Mouse (Mus musculus) gastrocnemius, postnatal 25 days (tissue): ENCODE results near the gene Map3k10. TPM values are rescaled to one million over a fixed set of nuclear protein-coding genes. Genes with fewer than 3 reads are reported as not detected.
"Not testable (repeated sequence)": the region's sequence is repeated elsewhere in the genome, so short reads cannot be mapped to it uniquely, and the experiment has no call there.

Experiments
- DNase-seq: peaks from one replicate; pipeline ENCODE4 v3.0.0; 2022
- total RNA-seq, 2 experiments: library from RNA; stranded (reverse); gene quantifications; 1 replicate in 1 of 2; 2 replicates in 1 of 2; pipeline ENCODE4 v1.2.3; 2021

Map3k10 gene
- total RNA-seq, 2 experiments from 2014 or later: 27.7 to 28.1 TPM

GRCm38 (mm10) chr7:27654607-27655276 is 19.7 kb downstream of the Map3k10 start:
- no peak for DNase-seq

DNA sequence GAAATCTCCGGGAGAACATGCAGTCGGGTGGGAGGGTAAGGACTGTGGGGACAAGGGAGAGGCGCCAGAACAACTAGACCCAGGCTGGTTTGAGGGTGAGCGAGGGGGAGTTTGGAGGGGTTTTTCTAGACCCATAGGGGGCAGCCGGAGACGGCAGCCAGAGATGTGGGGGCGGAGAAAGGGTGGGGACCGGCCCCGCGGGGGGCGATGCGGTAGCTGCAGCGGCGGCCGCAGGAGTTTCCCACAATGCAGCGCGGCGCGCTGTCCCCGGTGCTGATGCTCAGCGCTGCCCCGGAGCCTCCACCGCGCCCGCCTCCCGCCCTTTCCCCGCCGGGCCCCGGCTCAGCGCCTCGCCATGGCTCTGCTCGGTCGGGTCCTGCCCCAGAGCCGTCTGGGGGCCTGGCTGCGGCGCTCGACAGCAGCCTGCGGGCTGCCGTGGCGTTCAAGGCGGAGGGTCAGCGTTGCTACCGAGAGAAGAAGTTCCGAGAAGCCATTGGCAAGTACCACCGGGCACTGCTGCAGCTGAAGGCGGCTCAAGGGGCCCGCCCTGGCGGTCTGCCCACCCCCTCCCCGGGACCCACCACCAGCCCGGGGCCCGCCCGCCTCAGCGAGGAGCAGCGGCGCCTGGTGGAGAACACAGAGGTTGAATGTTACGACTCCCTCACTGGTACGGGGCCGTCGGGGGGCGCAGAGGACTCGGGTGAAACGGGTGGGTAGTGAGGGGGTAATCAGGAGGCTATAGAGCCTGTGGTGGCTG is 20.5 kb downstream of the Map3k10 start, which contains the start of gene Ttc9b:
Gene Ttc9b, plus strand, starts transcription at position 235 of the 757 bp plus-strand sequence.
- no peak for DNase-seq

- peak; percentile 51 for DNase-seq
These were observed 23.4 kb downstream of the Map3k10 start for GRCm38 (mm10) chr7:27650949-27651348.

- no peak for DNase-seq
These were observed 24.7 kb downstream of the Map3k10 start for GRCm38 (mm10) chr7:27649723-27650122.

GRCm38 (mm10) chr7:27647281-27648002 is 27.0 kb downstream of the Map3k10 start:
- no peak for DNase-seq

GRCm38 (mm10) chr7:27646516-27646915 is 27.9 kb downstream of the Map3k10 start:
- DNase-seq: no peak

GRCm38 (mm10) chr7:27644471-27644870 is 29.9 kb downstream of the Map3k10 start:
- no peak for DNase-seq

DNA sequence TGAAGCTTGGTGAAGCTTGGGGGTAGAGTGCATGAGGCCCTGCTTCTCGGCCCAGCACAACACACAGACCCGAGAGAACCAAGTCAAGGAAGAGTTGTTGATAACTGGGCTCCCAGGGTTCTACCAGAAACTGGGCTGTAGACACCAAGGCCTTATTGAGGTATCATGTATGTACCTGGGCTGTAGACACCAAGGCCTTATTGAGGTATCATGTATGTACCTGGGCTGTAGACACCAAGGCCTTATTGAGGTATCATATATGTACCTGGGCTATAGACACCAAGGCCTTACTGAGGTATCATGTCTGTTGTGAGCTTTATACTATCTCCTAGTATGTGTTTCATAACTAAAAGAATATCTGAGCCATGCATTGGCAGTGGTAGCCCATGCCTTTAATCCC is 39.3 kb downstream of the Map3k10 start:
- not testable (repeated sequence) for DNase-seq

DNA sequence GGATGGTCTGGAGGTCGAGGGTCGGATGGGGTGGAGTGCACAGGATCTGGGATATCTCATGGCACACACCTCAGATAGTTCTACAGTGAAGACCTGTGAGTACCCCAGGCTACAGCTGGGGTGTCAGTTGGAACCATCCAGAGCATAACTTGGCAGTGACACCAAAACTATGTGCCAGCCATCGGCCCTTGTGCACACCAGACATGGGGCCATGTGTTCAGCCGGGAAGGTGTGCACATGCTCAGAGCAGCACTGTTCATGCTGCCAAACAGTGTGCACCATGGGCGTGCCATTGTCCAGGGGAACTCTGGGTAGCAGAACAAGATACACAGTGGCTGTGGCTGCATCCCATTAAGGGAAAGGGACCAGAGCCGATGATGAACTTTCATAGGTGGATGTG is 39.7 kb downstream of the Map3k10 start:
- DNase-seq: no peak

DNA sequence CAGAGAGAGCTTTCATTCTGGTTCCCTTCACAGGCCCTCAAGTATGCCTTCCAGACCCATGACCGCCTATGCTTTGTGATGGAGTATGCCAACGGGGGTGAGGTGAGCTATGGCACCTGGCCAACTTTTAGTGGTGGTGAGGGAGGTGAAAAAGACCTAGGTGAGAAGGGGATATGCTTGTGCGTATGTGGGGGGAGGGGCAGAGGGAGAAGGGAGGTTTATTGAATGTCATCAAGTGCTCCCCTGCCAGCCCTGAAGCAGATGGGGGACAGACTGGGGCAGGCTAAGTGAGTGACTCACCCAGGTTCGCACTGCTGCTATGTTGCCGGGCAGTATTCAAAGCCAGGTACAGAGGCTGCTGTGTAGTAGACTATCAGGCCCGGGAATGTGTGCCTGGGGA is 41.2 kb downstream of the Map3k10 start:
- DNase-seq: no peak

GRCm38 (mm10) chr7:27631439-27631838 is 43.0 kb downstream of the Map3k10 start:
- DNase-seq: no peak

GRCm38 (mm10) chr7:27628816-27629215 is 45.6 kb downstream of the Map3k10 start:
- DNase-seq: not testable (repeated sequence)

- DNase-seq: no peak
These were observed 46.2 kb downstream of the Map3k10 start for GRCm38 (mm10) chr7:27628190-27628589.

GRCm38 (mm10) chr7:27627707-27628106 is 46.7 kb downstream of the Map3k10 start:
- no peak for DNase-seq

GRCm38 (mm10) chr7:27624967-27625366 is 49.4 kb downstream of the Map3k10 start:
- no peak for DNase-seq

DNA sequence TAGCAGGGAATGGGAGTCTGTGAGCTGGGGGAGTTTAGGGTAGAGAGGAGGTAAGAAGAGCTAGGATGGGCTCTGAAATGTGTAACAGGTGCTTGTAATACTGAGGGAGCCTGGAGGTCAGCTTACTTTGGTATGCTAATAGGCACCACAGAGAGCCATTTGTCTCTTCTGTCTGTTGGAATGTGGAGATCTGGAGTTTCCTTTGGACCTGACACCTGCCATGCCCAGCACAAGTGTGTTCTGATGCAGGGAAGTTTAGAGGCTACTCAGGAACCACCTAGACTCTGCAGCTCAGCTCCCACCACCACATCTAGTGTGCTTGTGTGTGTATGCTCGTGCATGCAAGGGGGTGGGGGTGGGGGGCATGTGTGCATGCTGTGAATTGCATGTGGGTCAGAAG is 52.2 kb downstream of the Map3k10 start:
- DNase-seq: no peak

GRCm38 (mm10) chr7:27621028-27621427 is 53.4 kb downstream of the Map3k10 start:
- DNase-seq: no peak

DNA sequence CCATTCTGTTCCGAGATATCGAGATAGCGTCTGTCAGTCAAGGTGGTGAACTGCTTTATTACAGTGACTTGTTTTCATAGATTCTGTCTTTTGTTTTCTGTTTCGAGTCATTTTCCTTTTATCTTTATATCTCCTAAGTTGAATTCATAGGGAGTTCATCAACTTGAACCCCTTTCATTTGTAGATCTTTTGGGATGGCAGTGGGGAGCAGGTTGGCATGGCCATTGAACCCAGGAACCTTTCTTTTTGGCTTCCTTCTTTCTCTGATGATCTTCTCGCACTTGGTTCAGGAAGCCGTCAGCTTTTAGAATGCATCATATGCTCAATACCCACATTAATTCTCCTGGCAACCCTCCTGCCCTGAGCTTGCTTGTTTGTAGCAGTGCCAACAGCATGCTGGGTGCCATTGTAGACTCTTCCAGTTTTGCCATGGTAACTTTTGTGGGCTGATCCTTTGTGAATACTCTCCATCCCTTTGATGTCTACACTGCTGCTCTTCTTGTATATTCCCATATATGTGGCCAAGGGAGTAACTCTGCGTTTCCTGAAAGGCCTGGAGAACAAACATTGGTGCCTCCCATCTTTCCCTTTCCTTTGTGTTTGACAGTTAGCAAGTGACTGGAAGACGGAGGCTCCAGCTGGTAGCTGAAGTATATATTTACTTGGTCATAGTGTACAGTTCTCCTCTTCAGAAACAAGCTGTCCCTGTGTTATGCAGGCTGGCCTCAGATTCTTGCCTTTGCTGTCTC is 60.5 kb downstream of the Map3k10 start:
- no peak for DNase-seq

- DNase-seq: no peak
These were observed 61.5 kb downstream of the Map3k10 start for GRCm38 (mm10) chr7:27612940-27613339.

- no peak for DNase-seq
These were observed 63.5 kb downstream of the Map3k10 start for GRCm38 (mm10) chr7:27610871-27611270.

DNA sequence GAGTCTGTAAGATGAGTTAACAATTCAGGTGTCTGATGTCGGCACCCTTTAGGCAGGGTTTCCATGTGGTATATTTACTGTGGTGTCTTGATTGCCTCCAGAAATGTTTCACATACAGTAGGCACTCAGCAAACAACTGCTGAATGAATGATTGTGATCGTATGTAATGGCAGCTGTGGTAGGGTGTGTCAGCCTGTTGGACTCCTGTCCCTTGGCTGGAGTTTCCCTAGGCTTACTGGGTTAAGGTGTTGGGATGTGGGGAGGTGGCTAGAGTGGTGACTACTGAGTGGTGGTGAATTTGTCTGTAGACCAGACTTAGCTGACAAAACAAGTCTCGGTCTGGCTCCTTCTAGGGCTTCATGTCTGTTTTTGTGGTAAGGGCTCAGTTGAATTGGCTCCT is 64.0 kb downstream of the Map3k10 start:
- no peak for DNase-seq

GRCm38 (mm10) chr7:27609688-27610087 is 64.7 kb downstream of the Map3k10 start:
- no peak for DNase-seq
